Mouse (Mus musculus) cerebellum, postnatal 14 days (tissue): ENCODE measurements around the gene Hist1h1t.

Experiments
- DNase-seq, 2 experiments: peaks; one replicate each; pipeline ENCODE4 v3.0.0; 2021; ENCODE audit warnings: mixed read lengths in 2 of 2

Gene Hist1h1t

DNA sequence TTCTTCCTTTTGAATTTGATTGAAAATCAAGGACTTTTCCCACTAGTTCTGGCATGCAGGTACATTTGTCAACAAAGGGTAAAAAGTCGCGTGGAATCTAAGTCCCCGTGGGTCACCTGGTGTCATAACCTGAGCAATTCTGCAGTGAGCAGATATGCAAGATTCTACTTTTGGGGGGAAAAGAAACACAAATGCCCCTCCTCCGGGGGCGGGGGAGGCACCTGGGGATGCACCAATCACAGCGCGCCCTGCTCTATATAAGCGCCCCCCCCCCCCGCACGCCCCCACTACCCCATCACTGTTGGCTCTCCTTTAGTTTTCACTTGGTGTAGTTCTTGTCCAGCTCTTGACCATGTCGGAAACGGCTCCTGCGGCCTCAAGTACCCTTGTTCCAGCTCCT, at the start of gene Hist1h1t:
Gene Hist1h1t (plus strand): TSS at position 301 of the 400 bp plus-strand sequence.
- no peak for DNase-seq

DNA sequence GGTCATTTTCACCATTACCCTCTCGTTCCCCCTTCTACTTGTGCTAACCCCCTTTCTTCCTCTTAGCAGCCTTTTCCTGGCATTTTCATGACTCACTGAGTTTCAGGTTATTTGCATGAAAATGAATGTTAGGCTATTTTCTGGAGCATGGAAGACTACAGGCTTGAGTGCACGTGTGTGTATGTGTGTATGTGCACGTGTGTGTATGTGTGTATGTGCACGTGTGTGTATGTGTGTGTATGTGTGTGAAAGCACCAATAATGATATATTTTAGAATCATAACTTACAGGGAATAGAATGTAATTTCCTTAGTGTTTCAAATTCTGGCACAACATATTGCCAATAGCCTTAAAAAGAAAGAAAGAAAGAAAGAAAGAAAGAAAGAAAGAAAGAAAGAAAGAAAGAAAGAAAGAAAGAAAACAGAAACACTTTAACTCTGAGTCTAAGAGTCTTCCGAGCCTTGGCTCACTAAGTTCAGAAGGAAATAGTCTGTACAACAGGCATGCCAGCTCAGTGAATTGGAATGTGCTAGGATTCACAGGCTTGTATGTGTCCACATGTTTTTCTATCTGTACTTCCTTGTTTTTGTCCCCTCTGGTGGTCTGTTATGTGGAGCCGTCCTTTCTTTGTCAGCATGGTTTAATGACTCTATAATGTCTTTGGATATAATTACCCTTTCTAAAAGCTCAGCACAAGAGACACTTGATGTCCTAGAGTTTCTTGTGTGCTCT, 35.8 kb upstream of the Hist1h1t start:
- DNase-seq: no peak

DNA sequence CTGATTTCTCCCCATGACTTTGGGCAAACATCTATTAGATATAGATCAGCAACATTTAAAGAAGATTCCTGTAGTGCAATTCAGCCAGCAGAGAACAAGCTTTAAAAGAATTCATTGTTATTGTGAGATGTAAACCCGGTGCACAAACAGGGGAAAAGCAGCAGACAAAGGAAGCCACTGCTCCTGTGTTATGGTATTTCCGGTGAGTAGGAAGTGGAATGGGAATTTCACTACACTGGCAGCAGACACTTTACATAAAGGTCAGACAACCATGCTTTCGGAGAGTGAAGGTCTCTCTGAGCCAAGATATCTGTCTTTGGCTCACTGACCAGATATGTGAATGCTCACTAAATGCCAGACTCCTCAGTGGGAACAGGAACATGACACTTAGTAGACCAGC, 33.1 kb upstream of the Hist1h1t start:
- DNase-seq: no peak

DNA sequence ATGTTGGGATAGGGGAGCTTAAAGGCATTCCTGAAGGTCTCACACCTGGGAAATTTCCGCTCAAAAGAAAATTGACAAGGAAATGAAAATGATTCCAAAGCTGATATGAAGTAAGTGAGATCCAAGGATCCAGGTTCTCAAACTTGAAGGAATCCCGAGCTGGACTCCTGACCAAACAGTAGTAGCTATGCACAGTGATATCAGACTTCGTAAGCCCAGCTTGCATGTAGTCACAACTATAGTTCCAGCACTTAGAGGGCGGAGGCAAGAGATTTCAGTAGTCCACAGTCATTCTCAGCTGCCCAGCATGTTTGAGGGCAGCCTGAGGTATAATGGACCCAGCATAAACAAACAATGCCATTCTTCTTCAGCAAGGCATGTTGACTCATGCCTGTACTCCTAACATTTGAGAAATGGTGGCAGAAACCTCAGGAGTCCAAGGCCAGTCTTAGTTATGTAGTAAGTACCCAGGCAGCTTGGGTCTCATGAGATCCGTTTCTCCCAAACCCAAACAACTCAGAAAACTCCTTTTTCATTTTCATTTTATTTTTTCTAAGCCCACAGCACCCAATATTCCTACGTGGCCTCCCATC, 13.5 kb upstream of the Hist1h1t start:
- no peak for DNase-seq

DNA sequence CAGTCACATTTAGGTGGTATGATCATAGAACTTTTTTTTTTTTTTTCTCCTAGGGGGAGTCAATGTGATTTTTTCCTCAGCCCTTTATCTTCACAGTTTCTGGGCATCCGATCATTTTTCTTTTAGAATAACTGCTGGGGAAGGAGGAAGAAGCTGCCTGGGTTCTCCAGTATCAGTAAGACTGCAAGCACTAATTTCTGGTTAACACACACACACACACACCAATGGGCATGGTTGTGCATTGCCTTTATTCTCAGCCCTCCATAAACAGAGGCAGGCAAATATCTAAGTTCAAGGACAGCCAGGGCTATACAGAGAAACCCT, 13.0 kb upstream of the Hist1h1t start:
- DNase-seq: no peak

DNA sequence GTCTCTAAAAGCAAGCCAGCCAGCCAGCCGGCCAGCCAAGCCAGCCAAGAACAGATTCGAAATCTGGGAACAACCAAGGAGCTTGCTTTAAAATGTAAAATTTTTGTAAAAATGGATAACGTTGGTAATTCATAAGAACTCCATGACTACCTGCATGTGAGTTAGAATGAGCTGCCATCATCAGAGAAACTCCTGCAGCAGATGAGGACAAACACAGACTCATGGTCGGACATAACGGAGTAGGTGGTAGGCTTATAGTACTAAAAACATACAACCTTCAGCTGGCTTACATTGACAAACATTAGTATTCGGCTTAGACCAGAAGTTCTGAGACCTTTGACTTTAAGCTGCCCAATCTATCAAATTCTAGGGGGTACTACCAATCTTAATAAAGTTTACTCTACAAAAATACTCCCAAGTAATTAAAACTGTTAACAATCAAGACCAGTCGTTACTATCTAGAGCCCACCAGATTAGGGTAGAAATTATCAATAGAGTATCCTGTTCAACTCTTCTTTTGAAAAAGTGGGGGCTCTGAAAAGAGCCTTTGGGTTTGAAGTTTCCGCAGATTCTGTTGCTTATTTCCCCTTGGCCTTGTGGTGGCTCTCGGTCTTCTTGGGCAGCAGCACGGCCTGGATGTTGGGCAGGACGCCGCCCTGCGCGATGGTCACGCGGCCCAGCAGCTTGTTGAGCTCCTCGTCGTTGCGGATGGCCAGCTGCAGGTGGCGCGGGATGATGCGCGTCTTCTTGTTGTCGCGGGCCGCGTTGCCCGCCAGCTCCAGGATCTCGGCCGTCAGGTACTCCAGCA, 12.5 kb upstream of the Hist1h1t start:
- peak in 1 of 2 experiments; percentile 7 for DNase-seq

DNA sequence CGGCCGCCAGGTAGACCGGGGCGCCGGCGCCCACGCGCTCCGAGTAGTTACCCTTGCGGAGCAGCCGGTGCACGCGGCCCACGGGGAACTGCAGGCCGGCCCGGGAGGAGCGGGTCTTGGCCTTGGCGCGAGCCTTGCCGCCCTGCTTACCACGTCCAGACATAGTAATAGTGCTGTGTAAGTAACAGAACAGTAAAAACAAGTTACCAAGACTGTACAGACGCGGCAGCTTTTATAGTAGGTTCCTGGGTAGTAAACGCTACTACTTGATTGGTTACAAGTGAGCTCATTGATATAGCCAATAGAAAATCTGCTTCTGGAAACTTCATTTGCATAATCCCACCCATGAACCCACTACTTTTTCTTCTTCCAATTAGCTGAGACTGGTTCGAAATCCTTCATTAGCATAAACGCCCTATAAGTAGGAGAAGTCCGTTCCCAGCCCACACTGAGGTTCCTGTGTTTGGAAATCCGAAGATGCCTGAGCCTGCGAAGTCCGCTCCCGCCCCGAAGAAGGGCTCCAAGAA, 11.8 kb upstream of the Hist1h1t start, which contains the start of the genes Hist1h2ac and Hist1h2bc:
Gene Hist1h2ac (minus strand): TSS at position 194 of the 527 bp plus-strand sequence.
Gene Hist1h2bc (plus strand): TSS at position 445 of the 527 bp plus-strand sequence.
- DNase-seq: peak; percentile 72 to 81

DNA sequence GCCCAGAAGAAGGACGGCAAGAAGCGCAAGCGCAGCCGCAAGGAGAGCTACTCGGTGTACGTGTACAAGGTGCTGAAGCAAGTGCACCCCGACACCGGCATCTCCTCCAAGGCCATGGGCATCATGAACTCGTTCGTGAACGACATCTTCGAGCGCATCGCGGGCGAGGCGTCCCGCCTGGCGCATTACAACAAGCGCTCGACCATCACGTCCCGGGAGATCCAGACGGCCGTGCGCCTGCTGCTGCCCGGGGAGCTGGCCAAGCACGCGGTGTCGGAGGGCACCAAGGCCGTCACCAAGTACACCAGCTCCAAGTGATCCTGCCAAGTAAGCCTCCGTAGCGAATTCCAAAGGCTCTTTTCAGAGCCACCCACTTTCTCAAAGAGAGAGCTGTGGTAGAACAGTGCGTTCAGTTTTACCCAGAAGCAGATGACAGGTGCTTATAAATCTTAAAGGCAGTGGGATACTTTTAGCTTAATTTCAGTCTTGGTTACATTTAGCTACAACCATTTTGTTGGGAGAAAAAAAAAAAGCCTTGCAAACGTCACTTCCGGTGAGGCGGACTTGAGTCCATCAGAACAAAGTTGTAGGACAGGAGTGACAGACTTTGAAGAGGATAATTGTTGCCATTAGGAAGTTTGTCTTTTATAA, 11.2 kb upstream of the Hist1h1t start:
- peak; percentile 40 to 51 for DNase-seq

DNA sequence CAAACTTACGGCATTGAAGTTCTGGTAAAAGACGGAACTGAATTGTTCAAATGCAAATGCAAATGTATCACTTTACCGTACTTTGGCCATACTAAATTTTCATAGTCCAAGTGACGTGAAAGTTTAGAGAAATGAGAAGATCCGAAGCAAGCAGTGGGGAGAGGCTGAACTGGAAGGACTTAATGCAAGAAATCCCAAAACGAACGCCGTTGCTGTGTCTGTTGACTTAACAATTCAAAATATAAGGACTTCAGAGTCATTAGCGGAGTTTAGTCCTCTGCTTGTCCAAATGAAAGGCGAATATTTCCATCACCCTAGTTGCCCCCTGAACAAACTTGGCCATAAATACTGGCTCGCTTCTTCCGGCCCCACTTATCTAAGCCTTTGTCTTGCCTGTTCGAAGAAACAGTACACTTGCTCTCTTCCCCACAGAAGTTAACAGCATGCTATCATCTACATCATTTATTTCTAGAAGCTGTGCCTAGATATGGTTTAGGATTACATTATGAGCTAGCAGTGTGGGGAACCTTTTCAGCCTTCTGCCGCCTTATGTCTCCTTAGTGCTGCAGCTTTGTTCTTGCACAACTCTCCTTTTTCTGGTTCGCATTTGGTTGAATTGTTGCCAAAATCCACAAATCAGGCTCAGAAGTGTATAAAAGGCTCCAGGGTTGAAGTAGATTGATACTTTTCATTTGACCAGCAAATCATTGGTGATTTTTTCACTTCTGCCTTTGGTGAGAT, 10.3 kb upstream of the Hist1h1t start:
- peak in 1 of 2 experiments; percentile 9 for DNase-seq

DNA sequence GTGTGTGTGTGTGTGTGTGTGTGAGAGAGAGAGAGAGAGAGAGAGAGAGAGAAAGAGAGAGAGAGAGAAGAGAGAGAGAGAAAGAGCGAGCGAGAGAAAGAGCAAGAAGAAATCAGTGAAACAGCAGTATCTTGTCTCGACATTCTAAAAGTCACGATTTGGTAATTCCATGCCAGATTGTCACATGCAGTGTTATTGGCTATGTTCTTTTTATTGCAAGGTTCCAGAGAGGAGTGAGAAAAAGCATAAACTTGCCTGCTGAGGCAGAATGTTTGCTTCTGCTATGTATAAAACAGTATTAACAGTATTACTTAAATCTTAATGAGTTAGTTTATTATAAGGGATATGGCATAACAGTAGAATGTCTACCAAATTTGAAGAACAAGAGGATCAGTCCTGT, 9.6 kb upstream of the Hist1h1t start:
- DNase-seq: no peak

DNA sequence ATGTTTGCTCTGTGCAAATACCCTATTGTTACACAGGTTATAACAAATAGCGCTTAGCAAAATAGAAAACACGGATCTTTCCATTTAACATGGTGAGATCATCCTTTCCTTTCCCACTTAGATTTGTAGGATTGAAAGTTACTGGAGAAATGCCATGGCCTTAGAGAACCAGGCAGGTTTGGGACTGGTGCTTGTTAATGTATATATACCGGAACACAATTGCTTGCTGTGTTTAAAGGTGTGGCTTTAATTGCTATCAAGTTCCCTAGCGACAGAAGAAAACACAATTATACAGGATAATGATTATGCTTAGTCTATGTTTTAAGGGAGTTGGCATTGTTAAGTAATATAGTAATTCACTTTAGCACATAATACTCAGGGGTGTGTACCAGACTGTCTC, 8.4 kb upstream of the Hist1h1t start:
- no peak for DNase-seq

DNA sequence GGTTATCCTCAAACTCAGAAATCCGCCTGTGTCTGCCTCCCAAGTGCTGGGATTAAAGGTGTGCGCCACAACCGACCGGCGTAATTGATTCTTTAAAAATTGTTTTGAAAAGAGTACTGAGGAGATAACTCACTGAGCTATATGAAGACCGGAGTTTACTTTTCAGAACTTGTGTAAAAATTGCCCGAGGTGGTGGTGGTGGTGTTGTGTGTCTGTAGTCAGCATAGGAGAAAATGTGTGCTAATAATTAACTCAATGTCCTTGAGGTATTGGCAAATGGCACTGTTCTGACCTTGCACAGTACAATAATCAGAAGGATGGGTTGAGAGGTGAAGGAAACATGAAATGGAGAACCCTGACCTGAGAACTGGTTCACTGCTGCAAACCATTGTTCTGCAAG, 7.7 kb upstream of the Hist1h1t start:
- DNase-seq: no peak

DNA sequence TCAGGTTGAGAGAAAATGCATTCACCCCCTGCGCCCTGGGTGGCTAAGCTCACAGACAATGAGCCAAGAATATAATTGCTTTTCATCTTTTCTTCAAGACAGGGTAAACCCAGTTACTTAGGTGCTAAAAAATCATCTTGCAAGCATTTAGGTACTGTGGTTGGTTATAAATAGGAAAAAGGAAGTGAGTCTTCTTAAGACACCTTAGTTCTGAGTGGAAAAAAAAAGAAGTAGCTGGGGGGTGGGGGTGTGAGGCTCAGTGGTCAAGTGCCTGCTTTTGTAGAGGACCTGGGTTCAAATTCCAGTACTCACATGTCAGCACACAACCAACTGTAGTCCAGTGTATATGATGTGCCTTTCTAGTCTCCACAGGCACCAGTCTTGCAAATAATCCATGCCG, 6.7 kb upstream of the Hist1h1t start:
- DNase-seq: no peak

DNA sequence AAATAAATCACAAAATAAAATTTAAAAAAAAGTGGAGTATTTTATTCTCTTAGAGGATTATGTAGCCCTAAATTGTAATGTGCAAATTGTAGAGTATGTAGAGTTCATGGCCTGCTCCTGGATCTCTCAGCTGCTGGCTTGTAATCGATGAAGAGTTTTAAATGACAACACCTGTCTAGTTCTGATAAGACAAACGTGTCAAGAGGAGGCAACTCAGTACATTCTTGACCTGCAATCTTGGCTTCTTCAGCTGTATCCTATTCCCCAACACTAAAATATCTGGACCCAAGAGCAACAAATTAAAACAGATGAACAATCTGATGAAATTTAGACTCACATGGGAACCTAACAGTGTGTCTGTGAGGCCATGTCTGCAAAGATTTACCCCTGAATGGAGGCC, 6.2 kb upstream of the Hist1h1t start:
- DNase-seq: no peak

DNA sequence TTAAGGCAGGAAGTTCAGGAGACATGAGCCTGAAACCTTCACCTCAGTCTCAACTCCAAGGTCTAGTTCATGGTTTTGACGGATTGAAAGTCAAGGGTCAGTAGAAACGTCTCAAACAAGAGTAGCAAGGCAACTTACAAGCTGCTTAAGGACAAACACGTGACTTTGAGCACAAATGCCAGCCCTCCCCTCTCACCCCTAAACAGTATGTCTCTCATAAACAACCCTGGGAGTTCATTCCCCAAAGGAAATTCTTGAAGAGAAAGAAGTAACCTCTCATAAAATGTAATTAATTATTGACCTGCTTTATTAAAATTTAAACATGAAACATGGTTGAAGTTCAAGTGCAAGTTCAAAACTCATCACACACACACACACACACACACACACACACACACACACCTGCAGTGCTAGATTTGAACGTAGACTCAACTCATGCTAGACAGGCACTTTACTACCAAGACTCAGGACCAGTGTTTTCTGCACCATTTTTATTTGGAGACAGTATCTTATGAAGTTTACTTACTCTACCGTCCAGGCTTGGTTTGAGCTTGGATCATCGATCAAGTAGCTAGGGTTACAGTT, 1.7 kb upstream of the Hist1h1t start:
- DNase-seq: no peak

DNA sequence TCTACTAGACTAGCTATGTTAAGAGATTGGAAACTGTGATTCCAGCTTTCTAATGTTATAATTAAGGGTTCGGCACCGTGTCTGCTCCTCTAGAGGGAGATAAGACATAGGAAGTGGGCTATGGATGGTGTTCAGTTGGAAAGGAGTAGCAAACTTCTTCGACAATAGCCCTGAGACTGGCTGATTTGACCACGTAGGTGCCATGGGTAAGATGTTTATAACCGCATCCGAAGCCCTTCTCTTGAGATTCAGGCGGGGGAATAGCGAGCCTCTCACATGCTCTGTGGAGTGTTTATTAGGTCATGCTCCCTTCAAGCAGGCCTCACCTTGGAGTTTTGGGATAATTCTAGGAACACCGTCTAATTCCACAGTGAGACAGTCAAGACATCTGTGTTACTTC, 658 bp upstream of the Hist1h1t start:
- no peak for DNase-seq

DNA sequence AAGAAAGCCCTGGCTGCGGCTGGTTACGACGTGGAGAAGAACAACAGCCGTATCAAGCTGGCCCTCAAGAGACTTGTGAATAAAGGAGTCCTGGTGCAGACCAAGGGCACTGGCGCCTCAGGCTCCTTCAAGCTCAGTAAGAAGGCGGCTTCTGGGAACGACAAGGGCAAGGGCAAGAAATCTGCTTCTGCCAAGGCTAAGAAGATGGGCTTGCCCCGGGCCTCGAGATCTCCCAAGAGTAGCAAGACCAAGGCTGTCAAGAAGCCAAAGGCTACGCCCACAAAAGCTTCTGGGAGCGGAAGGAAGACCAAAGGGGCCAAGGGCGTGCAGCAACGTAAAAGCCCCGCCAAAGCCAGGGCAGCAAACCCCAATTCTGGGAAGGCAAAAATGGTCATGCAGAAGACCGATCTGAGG, 454 bp downstream of the Hist1h1t start:
- DNase-seq: no peak

DNA sequence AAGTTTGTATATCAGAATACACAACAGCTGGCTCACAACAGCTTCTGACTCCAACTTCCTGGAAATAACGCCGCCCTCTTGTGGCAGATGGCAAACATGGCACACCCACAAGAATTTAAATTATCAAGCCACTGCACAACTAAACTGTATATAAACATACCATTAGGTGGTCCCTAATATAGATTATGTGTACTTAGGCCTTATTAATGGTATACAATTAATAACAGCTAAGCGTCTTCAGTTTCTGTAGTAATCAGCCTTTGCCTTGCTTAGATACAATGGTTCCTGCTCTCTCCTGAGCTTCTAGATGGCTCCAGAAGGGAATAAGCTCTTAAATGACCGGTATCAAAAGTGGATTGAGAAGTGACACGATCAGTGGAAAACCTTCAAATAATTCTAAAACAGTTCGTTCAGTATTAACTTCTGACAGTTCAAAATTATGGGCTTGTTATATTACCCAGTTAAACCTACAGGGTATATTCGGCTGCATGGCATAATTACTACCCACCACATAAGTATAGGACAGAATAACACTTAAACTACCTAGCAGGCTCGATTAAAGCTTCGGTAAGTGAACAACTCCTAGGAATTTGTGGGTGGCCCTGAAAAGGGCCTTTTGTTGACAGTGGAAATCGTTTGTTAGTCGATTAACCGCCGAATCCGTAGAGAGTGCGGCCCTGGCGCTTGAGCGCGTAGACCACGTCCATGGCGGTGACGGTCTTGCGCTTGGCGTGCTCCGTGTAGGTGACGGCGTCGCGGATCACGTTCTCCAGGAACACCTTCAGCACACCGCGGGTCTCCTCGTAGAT, 2.1 kb downstream of the Hist1h1t start:
- DNase-seq: peak; percentile 32 to 59

DNA sequence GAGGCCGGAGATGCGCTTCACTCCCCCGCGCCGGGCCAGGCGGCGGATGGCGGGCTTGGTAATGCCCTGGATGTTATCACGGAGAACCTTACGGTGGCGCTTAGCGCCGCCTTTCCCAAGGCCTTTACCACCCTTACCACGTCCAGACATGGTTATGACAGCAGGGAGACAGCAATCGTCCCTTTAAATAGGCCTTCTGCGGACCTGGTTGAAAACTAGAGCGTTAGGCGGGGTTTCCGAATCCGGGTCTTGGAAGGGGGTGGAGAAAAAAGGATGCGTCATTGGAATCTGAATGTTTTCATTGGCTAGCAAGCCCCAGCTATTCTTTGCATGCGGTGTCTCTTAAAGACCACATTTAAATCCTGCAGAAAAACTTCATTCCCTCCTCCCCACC, 2.7 kb downstream of the Hist1h1t start, which contains the start of gene Hist1h4c:
Gene Hist1h4c (minus strand): TSS at position 155 of the 394 bp plus-strand sequence.
- peak; percentile 98 to 100 for DNase-seq

DNA sequence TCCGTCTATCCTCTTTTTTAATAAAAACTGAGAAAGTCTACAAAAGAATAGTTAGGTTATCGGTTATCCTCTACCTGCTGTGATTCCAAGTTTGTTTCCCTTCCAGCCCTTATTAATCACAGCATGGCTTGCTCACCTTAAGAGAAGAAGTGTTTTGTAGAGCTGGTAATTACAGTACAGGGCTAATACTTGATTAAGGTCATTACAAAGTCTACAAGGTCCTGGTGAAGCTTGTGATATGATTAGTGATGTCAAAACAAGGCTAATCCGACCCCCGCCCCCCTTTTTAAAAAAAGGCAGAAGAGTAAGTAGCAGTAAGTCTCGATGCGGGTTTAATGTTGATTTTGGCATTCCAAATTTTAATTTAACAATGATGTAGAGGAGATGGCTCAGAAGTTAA, 3.4 kb downstream of the Hist1h1t start:
- no peak for DNase-seq

DNA sequence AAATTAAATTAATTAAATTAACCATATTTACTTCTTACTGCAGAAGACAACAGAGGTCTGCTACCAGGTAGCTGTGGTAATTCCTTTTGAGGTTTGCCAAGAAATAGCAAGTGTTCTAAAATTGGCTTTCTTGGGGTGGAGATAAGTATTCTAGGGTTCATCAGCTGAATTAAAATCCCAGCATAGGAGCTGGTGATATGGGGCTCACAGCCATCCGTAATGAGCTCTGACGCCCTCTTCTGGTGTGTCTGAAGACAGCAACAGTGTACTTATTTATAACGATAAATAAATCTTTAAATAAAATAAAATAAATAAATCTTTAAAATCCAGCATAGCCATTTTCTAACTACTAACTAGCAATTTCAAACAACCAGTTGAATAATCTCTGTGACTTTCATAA, 4.2 kb downstream of the Hist1h1t start:
- no peak for DNase-seq
